Mouse (Mus musculus) embryonic facial prominence, embryonic 10.5 days (tissue): ENCODE data around the gene Inpp5d. TPM values are rescaled to one million over a fixed set of nuclear protein-coding genes. Genes with fewer than 3 reads are reported as not detected.

Experiments
- DNase-seq: peaks from one replicate; pipeline ENCODE4 v3.0.0-alpha.2; 2017; ENCODE audit warnings: low spot score
- H3K27ac ChIP-seq: fragments of 300-500 bp; sonication (generic); replicated peaks from 2 replicates; pipeline ENCODE4 v1.5.1; 2016; ENCODE audit warnings: mild to moderate bottlenecking
- H3K27me3 ChIP-seq: fragments of 300-500 bp; sonication (generic); replicated peaks from 2 replicates; pipeline ENCODE4 v1.6.1; 2016; ENCODE audit warnings: low read depth, mild to moderate bottlenecking; ENCODE audit not compliant: poor library complexity, severe bottlenecking
- H3K36me3 ChIP-seq: fragments of 300-500 bp; sonication (generic); replicated peaks from 2 replicates; pipeline ENCODE4 v1.6.1; 2016; ENCODE audit warnings: mild to moderate bottlenecking, moderate library complexity
- H3K4me1 ChIP-seq: fragments of 300-500 bp; sonication (generic); 2 replicates; pipeline ENCODE4 v1.6.1; 2016
- H3K4me3 ChIP-seq: fragments of 300-500 bp; sonication (generic); 2 replicates; pipeline ENCODE4 v1.5.1; 2016; ENCODE audit warnings: mild to moderate bottlenecking, moderate library complexity
- H3K9me3 ChIP-seq: fragments of 300-500 bp; sonication (generic); 2 replicates; pipeline ENCODE4 v1.6.1; 2016; ENCODE audit warnings: mild to moderate bottlenecking
- WGBS: fragments of 180-500 bp; shearing (Covaris S2); methylation state at CpG from one replicate; pipeline ENCODE4 v1.1.7; 2016; 5-methylcytosine and 5-hydroxymethylcytosine counted together
- polyA plus RNA-seq: library from polyadenylated mRNA; unstranded; fragments of >200 nt; fragmentation: Nextera tagmentation; extraction: Ambion mirVana; gene quantifications from 2 replicates; pipeline ENCODE4 v1.2.1, GENCODE M21; 2016

Gene Inpp5d
- polyA plus RNA-seq, 1 experiment from 2014 or later = 4.0 TPM

DNA sequence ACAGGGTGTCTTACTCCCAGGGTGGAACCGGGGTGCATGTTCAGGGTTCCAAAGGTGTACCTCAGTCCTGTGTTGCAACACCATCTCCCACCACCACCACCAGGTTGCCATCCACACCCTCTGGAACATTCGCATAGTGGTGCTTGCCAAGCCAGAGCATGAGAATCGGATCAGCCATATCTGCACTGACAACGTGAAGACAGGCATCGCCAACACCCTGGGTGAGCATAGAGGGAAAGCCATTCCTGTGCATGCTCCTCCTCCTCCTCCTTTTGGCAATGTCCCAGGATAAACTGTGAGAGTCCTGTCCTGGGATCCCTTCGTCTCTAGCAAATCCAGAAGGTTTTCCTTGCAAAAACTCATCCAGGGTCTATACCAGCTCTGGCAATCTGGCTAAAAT lies 77.9 kb downstream of the Inpp5d start:
- H3K27me3 ChIP-seq = no peaks in the 10 kb centered on the region
- H3K27ac ChIP-seq = no peak overlapping the region
- H3K4me3 ChIP-seq = no peak overlapping the region
- 87% methylated on average over 6 of the region's 6 CpGs for WGBS
- H3K36me3 ChIP-seq = no peaks in the 10 kb centered on the region
- DNase-seq = no peak
- H3K9me3 ChIP-seq = no peaks in the 10 kb centered on the region
- H3K4me1 ChIP-seq = no peaks in the 10 kb centered on the region

DNA sequence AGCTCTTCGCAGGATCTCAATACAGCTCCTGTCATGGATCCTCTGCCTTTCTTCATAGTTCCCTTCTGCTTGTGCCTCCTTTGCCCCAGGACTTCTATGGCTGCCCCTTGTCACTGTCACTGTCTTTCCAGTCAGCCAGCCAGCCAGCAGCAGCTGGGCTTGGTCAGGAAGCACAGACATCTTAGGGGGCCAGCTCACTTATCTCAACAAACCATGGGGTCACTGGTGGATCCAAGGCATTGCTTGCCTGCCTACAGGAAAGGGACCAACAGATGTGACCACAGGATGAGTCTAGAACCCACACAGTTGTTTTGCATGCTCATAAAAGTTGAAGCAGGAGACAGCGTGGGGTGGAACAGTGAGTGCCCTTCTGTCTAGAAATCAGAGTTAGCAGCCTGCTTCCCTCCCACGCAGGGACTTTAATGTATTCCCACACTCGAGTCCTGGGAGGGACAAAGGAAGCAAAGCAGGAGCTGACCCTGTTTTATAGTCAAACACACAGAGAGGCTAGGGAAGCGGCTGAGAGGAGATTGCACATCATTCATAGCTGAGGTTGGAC lies 79.9 kb downstream of the Inpp5d start:
- no peak overlapping the region for H3K4me3 ChIP-seq
- H3K4me1 ChIP-seq = no peaks in the 10 kb centered on the region
- H3K27ac ChIP-seq = no peak overlapping the region
- no peak for DNase-seq
- WGBS = 89% methylated on average over 5 of the region's 5 CpGs
- H3K9me3 ChIP-seq = no peaks in the 10 kb centered on the region
- no peaks in the 10 kb centered on the region for H3K36me3 ChIP-seq
- H3K27me3 ChIP-seq = no peaks in the 10 kb centered on the region

DNA sequence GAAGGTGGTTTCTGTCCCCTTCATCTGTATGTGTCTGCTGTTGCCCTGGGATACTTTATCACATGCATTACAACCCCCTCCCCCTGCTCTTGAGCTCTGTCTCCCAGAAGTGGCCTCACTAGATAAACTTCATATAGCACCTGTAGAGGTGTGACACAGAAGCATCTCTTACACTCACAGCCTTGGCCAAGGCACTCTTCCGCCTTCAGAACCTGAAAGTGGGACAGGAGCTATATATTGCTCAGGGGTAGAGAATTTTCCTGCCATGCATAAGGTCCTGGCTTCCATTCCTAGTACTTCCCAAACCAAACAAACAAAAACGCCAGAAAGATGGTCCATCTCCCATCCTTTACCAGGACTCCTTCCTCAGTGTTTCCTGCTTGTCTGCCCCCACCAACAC lies 84.1 kb downstream of the Inpp5d start:
- Histone ChIP-seq H3K27ac (no peak overlapping the region), H3K4me3 (no peak overlapping the region), H3K36me3 (no peaks in the 10 kb centered on the region), H3K27me3 (no peaks in the 10 kb centered on the region), H3K4me1 (no peaks in the 10 kb centered on the region), H3K9me3 (no peaks in the 10 kb centered on the region)
- no peak for DNase-seq
- WGBS = 82% methylated on average over 2 of the region's 2 CpGs

DNA sequence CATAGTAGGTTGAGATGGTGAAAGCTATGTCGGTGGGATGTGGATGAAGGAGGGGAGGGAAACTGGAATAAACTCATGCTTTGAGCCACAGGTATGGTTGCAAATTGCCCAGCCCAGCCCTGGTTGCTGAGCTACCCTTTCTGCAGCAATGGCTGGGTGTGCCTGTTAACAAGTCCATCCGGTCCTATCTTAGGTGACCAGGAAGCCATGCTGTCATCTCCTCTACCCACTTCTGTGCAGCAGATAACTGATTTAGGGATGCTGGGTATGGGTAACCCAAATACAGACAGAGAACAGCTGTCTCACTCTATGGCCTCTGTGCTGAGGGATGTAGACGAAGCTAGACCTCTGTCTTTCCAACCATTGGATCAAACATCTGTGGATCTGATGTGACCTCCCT lies 86.2 kb downstream of the Inpp5d start:
- WGBS = 85% methylated on average over 3 of the region's 3 CpGs
- Histone ChIP-seq H3K4me3 (no peak overlapping the region), H3K36me3 (no peaks in the 10 kb centered on the region), H3K27me3 (no peaks in the 10 kb centered on the region), H3K27ac (no peak overlapping the region), H3K4me1 (peaks cover 4% of the 10 kb centered on the region; the same call in 1 of the 2 replicates), H3K9me3 (no peaks in the 10 kb centered on the region)
- no peak for DNase-seq

DNA sequence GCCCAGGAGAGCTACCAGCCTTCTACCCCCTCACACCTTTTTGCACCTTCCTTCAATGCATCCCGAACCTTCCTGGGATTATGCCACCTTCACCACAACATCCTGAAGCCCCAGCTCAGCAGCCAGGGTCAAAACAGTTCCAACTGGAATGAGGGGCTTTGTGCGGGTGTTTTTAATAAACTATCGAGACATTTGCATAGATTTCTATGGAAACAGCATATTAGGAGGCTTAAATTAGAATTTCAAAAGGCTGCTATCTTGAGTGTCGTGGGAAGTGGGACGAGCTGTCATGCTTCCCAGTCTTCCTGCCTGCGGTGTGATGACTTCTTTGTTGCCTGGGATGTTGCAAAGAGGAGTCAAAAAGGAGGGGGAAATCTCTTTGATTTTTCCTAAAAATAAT lies 88.9 kb downstream of the Inpp5d start:
- Histone ChIP-seq H3K36me3 (no peaks in the 10 kb centered on the region), H3K4me1 (peaks cover 4% of the 10 kb centered on the region; the same call in 1 of the 2 replicates), H3K4me3 (no peak overlapping the region), H3K9me3 (no peaks in the 10 kb centered on the region), H3K27me3 (no peaks in the 10 kb centered on the region), H3K27ac (no peak overlapping the region)
- no peak for DNase-seq
- WGBS = 75% methylated on average over 6 of the region's 6 CpGs

DNA sequence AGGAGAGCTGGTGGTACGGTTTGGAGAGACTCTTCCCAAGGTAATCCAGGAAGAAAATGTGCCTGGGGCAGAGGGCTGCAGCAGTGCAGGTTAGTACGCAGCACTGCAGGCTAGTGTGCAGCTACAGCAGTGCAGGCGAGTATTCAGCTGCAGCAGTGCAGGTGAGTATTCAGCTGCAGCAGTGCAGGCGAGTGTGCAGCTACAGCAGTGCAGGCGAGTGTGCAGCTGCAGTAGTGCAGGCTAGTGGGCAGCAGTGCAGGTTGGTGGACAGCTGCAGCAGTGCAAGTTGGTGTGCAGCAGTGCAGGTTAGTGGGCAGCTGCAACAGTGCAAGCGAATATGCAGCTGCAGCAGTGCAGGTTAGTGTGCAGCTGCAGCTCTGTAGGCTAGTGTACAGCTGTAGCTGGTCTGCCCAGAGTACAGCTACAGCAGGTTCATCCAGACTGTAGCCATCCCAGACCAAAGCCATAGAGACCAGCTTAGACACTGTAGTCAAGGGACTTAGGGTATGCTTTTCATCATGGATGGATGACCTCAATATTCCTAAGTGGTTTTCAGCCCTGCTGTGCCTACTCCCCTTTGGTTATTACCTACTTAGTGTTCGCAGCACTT lies 89.7 kb downstream of the Inpp5d start:
- no peaks in the 10 kb centered on the region for H3K27me3 ChIP-seq
- H3K4me3 ChIP-seq = no peak overlapping the region
- peaks cover 4% of the 10 kb centered on the region; the same call in 1 of the 2 replicates for H3K4me1 ChIP-seq
- WGBS = 79% methylated on average over 7 of the region's 7 CpGs
- no peaks in the 10 kb centered on the region for H3K36me3 ChIP-seq
- no peak for DNase-seq
- H3K9me3 ChIP-seq = no peaks in the 10 kb centered on the region
- no peak overlapping the region for H3K27ac ChIP-seq

DNA sequence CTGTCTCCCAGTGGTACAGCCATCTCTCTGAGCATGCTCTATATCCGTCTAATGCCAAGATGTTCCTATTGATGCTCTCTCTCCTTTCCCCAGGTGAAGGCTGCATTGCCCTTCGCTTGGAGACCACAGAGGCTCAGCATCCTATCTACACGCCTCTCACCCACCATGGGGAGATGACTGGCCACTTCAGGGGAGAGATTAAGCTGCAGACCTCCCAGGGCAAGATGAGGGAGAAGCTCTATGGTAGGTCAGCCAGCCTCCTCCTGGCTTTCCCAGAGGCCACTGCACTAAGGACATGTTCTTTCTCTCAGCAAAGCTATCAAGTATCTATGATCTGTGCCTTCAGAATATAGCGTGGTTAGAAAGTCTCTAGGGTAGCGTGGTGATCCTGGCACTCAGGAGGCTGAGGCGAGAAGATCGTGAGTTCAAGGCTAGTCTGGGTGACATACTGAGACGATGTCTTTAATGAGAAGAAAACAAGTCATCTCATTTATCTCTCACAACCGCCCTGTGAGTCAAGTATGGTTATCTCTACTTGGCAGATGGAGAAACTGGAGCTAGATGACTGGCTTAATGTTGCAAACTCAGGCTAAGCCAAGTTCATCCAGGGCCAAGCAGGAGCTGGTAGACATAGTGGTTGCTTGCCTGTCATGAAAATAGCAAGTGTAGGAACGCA lies 92.0 kb downstream of the Inpp5d start:
- WGBS = 86% methylated on average over 10 of the region's 10 CpGs
- Histone ChIP-seq H3K4me1 (peaks cover 4% of the 10 kb centered on the region; the same call in 1 of the 2 replicates), H3K36me3 (no peaks in the 10 kb centered on the region), H3K27me3 (no peaks in the 10 kb centered on the region), H3K4me3 (no peak overlapping the region), H3K27ac (no peak overlapping the region), H3K9me3 (no peaks in the 10 kb centered on the region)
- DNase-seq = no peak

DNA sequence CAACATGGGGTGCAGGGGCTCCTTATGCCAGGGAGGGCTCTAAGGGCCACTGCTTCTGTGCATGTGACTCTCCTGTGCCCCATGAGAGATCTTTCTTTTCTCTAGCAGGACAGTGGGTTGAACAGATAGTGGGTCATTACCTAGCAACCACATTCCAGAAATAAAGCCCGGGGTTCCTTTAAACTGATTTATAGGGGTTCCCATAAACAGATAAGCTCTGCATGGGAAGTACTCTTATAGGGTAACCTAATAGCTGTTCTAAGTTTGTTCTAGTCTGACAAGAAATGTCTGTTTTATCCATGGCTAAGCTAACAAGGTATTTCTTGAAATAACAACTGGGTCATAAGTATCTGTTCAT lies 92.5 kb downstream of the Inpp5d start:
- peaks cover 4% of the 10 kb centered on the region; the same call in 1 of the 2 replicates for H3K4me1 ChIP-seq
- H3K9me3 ChIP-seq = no peaks in the 10 kb centered on the region
- 90% methylated on average over 1 of the region's 1 CpGs for WGBS
- H3K27ac ChIP-seq = no peak overlapping the region
- H3K36me3 ChIP-seq = no peaks in the 10 kb centered on the region
- DNase-seq = no peak
- H3K27me3 ChIP-seq = no peaks in the 10 kb centered on the region
- H3K4me3 ChIP-seq = no peak overlapping the region

DNA sequence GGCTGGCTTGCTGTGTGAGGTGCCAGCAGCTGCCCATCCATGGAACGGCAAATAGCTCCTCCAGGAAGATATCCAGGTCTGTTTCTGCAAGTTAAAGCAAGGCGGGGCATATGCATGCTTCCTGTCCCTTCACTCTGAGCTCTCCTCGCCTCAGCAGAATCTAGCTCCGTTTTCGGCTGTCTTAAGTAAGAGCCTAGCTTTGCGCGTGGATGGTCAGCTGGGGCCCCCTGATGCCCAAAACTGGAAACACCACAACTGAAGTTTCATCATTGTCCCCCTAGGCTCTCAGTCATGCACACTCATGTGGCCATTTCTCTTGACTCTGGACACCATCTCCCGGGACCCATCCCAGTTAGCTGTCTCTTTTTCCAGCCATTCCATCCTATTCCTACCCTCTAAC lies 101.3 kb downstream of the Inpp5d start:
- H3K4me3 ChIP-seq = no peak overlapping the region
- H3K27ac ChIP-seq = no peak overlapping the region
- WGBS = 32% methylated on average over 8 of the region's 8 CpGs
- no peaks in the 10 kb centered on the region for H3K9me3 ChIP-seq
- H3K27me3 ChIP-seq = no peaks in the 10 kb centered on the region
- peak; percentile 40 for DNase-seq
- no peaks in the 10 kb centered on the region for H3K36me3 ChIP-seq
- H3K4me1 ChIP-seq = 0 out of 2 replicates have a peak, but pooled peaks cover 5% of the 10 kb centered on the region

DNA sequence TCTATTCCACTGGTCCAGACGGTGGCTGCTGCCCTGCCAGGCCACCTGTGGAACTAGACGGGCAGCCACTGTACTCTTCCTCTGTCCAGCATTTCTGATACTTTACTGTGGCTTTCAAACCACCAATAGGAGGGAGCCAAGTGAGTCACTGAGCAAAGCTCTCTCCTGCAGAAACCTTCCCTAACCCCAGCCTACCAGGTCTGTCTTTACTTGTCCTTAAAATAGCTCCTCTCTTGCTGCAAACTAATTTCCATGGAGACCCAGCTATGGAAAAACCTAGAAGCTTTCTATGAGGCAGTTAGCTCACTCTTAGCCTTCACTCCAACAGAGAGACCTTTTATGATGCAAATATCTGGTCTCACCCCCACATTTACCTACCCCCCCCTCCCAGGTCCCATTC lies 102.0 kb downstream of the Inpp5d start:
- Histone ChIP-seq H3K27ac (no peak overlapping the region), H3K4me1 (0 out of 2 replicates have a peak, but pooled peaks cover 5% of the 10 kb centered on the region), H3K36me3 (no peaks in the 10 kb centered on the region), H3K27me3 (no peaks in the 10 kb centered on the region), H3K4me3 (no peak overlapping the region), H3K9me3 (no peaks in the 10 kb centered on the region)
- no peak for DNase-seq
- WGBS = 62% methylated on average over 2 of the region's 2 CpGs

DNA sequence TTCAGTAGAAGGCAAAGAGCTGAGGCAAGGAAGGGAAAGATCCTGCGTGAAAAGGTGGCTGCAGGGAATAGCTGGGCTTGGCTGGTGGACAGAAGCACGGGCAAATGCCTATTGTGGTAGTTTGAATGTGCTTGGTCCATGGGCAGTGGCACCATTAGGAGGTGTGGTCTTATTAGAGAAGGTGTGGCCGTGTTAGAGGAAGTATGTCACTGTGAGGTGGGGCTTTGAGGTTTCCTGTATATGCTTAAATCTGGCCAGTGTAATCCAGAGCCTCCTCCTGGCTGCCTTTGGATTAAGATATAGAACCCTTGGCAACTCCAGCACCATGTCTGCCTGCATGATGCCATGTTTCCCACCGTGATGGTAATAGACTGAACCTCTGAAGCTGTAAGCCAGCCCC lies 103.2 kb downstream of the Inpp5d start:
- Histone ChIP-seq H3K4me3 (no peak overlapping the region), H3K36me3 (no peaks in the 10 kb centered on the region), H3K9me3 (no peaks in the 10 kb centered on the region), H3K4me1 (0 out of 2 replicates have a peak, but pooled peaks cover 5% of the 10 kb centered on the region), H3K27ac (no peak overlapping the region), H3K27me3 (no peaks in the 10 kb centered on the region)
- WGBS = 82% methylated on average over 4 of the region's 4 CpGs
- no peak for DNase-seq

DNA sequence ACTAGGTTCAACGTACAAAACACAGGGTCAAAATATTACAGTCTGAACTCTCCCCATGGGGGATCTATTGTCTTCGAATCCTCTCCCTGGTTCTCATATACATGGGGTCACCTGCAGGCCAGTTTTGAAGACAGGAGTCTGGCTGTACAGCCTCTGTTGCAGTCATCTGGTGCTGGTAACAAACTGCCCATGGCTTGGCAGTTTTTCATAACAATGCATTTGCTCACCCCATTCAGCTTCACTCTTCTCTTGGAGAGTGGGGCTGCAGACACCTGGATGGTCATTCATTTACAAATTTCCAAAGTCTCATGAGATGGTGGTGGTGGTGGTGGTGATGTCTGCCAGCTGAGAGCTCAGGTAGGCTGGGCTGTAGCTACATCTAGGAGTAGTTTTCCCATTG lies 109.0 kb downstream of the Inpp5d start:
- Histone ChIP-seq H3K4me3 (no peak overlapping the region), H3K27me3 (no peaks in the 10 kb centered on the region), H3K27ac (no peak overlapping the region), H3K9me3 (no peaks in the 10 kb centered on the region), H3K4me1 (no peaks in the 10 kb centered on the region), H3K36me3 (no peaks in the 10 kb centered on the region)
- no peak for DNase-seq
- 80% methylated on average over 2 of the region's 2 CpGs for WGBS

DNA sequence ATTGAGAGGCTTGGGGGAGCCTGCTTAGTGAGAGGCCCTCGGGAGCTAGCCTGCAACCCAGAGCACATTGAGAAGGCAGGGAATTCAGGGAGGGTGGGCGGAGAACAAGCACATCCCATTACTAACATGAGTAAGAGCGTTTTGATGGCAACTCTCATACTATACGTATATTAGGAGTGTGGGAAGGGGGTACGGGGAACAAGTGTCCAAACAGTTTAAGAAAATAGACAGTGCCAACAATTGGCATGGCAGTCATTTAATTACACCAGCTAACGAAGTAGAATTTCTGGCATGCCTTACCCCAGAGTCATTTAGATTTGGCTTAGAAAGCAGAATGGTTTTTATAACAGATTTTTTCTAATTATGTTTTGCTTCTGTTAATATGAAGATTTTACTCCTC lies 109.7 kb downstream of the Inpp5d start:
- H3K4me1 ChIP-seq = no peaks in the 10 kb centered on the region
- no peak for DNase-seq
- H3K36me3 ChIP-seq = no peaks in the 10 kb centered on the region
- no peak overlapping the region for H3K4me3 ChIP-seq
- no peak overlapping the region for H3K27ac ChIP-seq
- no peaks in the 10 kb centered on the region for H3K27me3 ChIP-seq
- H3K9me3 ChIP-seq = no peaks in the 10 kb centered on the region
- 84% methylated on average over 6 of the region's 6 CpGs for WGBS
